Mouse (Mus musculus) C2C12 (cell line): ENCODE data around the gene A3galt2. TPM values are rescaled to one million over a fixed set of nuclear protein-coding genes. Genes with fewer than 3 reads are reported as not detected.

Experiments
- H3K27me3 ChIP-seq: one replicate; pipeline ENCODE4 v1.6.1; 2011; ENCODE audit not compliant: control insufficient read depth, insufficient read depth, insufficient read length
- H3K36me3 ChIP-seq: one replicate; pipeline ENCODE4 v1.6.1; 2011; ENCODE audit not compliant: control insufficient read depth, insufficient read depth
- H3K4me3 ChIP-seq: one replicate; pipeline ENCODE4 v1.5.1; 2011; ENCODE audit warnings: mild to moderate bottlenecking, control low read depth; ENCODE audit not compliant: poor library complexity, insufficient read depth, severe bottlenecking
- H3K79me2 ChIP-seq: one replicate; pipeline ENCODE4 v1.6.1; 2011; ENCODE audit not compliant: control insufficient read depth, insufficient read depth
- H3K79me3 ChIP-seq: one replicate; pipeline ENCODE4 v1.6.1; 2011; ENCODE audit warnings: low read depth, control low read depth
- H3ac ChIP-seq: one replicate; pipeline ENCODE3; 2011; ENCODE audit warnings: low read depth; ENCODE audit not compliant: control insufficient read depth, insufficient read length
- CEBPB ChIP-seq: IDR thresholded peaks from one replicate; pipeline ENCODE4 v1.6.1; 2011; ENCODE audit warnings: low read depth, mild to moderate bottlenecking, control low read depth, moderate library complexity
- CTCF ChIP-seq: IDR thresholded peaks from one replicate; pipeline ENCODE4 v1.5.1; 2011; ENCODE audit not compliant: control insufficient read depth, insufficient read depth, insufficient read length
- FOSL1 ChIP-seq: IDR thresholded peaks from one replicate; pipeline ENCODE4 v1.8.0; 2011; ENCODE audit warnings: mild to moderate bottlenecking, low read length; ENCODE audit not compliant: poor library complexity, insufficient read depth, severe bottlenecking
- MAX ChIP-seq: IDR thresholded peaks from one replicate; pipeline ENCODE4 v1.6.1; 2011; ENCODE audit warnings: mild to moderate bottlenecking, control low read depth
- MYOD1 ChIP-seq: IDR thresholded peaks from one replicate; pipeline ENCODE4 v1.6.1; 2011; ENCODE audit warnings: low read depth; ENCODE audit not compliant: control insufficient read depth, insufficient read length
- MYOG ChIP-seq: IDR thresholded peaks from one replicate; pipeline ENCODE4 v1.6.1; 2011; ENCODE audit not compliant: control insufficient read depth, insufficient read length; ENCODE audit errors: extremely low read depth
- USF1 ChIP-seq: IDR thresholded peaks from one replicate; pipeline ENCODE4 v1.6.1; 2011; ENCODE audit warnings: low read depth, mild to moderate bottlenecking, control low read depth, moderate library complexity
- polyA plus RNA-seq: library from polyadenylated mRNA; unstranded; fragments of >200 nt; fragmentation: generic; extraction: Trizol; gene quantifications from one replicate; pipeline ENCODE4 v1.2.1, GENCODE M21; 2012; ENCODE audit warnings: missing spikeins

Gene A3galt2
- polyA plus RNA-seq, 1 experiment = 0.15 TPM

DNA sequence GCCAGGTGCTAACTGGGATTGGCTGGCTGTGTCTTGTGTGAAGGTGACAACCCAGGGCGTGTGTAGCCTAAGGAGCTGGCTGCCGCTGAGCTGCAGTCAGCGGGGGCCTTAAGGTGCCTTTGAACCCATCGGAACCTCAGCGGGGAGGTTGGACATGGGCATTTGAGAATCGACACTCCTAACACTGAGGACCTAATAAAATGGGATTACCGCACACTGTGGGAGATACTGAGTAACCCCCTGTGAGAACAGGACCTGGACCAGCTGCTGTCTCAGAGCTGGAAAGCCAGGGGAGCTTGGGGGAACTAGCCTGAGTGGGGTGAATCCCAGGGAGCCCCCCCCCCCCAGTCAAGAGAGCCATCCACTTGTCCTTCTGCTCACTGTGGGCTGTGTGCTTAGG, 1.6 kb upstream of the A3galt2 start:
- TF ChIP-seq MAX = no peak
- Histone ChIP-seq H3K79me3 (no peaks in the 10 kb centered on the region), H3K27me3 (no peaks in the 10 kb centered on the region), H3K36me3 (peaks cover 54% of the 10 kb centered on the region), H3K4me3 (no peak overlapping the region), H3ac (no peak overlapping the region), H3K79me2 (no peaks in the 10 kb centered on the region)

GRCm38 (mm10) chr4:128755900-128756299, 736 bp downstream of the A3galt2 start:
- H3K36me3 ChIP-seq = peaks cover 30% of the 10 kb centered on the region
- H3K27me3 ChIP-seq = no peaks in the 10 kb centered on the region
- TF ChIP-seq MAX (no peak), FOSL1 (no peak), CTCF (no peak), MYOD1 (no peak), USF1 (no peak), MYOG (no peak), CEBPB (no peak)
- no peaks in the 10 kb centered on the region for H3K79me3 ChIP-seq
- H3ac ChIP-seq = no peak overlapping the region
- no peaks in the 10 kb centered on the region for H3K79me2 ChIP-seq
- H3K4me3 ChIP-seq = no peak overlapping the region

DNA sequence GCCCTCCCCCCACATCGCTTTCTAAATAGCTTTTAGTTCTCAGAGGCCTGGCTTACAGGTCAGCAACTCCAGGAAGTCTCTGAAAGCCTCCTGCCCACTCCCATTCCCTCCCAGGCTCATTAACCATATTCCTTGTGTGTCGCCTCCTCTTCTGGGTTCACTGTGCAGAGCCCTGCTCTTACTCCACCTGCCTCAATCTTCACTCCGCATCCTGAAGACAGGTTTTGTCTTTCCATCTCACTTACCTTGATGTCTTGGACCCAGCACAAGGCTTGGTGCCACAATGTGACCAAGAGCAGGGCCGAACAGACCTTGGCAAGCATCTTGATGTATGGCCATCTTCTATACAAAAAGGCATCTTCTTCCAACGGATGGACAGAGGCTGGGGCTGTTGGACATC, 4.0 kb downstream of the A3galt2 start:
- no peak overlapping the region for H3ac ChIP-seq
- TF ChIP-seq CEBPB (no peak), FOSL1 (no peak), CTCF (no peak), USF1 (no peak), MYOG (no peak), MYOD1 (no peak), MAX (no peak)
- H3K4me3 ChIP-seq = no peak overlapping the region
- H3K36me3 ChIP-seq = no peaks in the 10 kb centered on the region
- H3K79me3 ChIP-seq = no peaks in the 10 kb centered on the region
- no peaks in the 10 kb centered on the region for H3K27me3 ChIP-seq
- H3K79me2 ChIP-seq = no peaks in the 10 kb centered on the region

GRCm38 (mm10) chr4:128760029-128760428, 4.9 kb downstream of the A3galt2 start:
- Histone ChIP-seq H3K36me3 (no peaks in the 10 kb centered on the region), H3K4me3 (no peak overlapping the region), H3ac (no peak overlapping the region), H3K27me3 (no peaks in the 10 kb centered on the region), H3K79me3 (no peaks in the 10 kb centered on the region), H3K79me2 (no peaks in the 10 kb centered on the region)
- TF ChIP-seq MYOG (no peak), CEBPB (no peak), MAX (no peak), USF1 (no peak), CTCF (no peak), FOSL1 (no peak)

DNA sequence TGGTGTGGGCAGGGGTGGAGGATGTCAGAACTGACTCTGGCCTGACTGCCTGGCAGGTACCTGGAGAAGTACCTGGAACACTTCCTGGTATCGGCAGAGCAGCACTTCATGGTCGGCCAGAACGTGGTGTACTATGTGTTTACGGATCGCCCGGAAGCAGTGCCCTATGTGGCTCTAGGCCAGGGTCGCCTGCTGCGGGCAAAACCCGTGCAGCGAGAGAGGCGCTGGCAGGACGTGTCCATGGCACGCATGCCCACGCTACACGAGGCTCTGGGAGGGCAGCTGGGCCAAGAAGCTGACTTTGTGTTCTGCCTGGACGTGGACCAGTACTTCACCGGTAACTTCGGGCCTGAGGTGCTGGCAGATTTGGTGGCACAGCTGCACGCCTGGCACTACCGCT, 11.8 kb downstream of the A3galt2 start:
- Histone ChIP-seq H3K36me3 (no peaks in the 10 kb centered on the region), H3K4me3 (no peak overlapping the region), H3K79me2 (no peaks in the 10 kb centered on the region), H3K27me3 (no peaks in the 10 kb centered on the region), H3ac (no peak overlapping the region), H3K79me3 (no peaks in the 10 kb centered on the region)
- no peak for TF ChIP-seq MYOD1
- TF ChIP-seq MYOG = no peak
- TF ChIP-seq CEBPB = no peak
- no peak for TF ChIP-seq USF1
- no peak for TF ChIP-seq FOSL1
- TF ChIP-seq CTCF = no peak
- TF ChIP-seq MAX = no peak

GRCm38 (mm10) chr4:128768120-128768519, 13.0 kb downstream of the A3galt2 start:
- Histone ChIP-seq H3ac (no peak overlapping the region), H3K36me3 (no peaks in the 10 kb centered on the region), H3K27me3 (no peaks in the 10 kb centered on the region), H3K79me3 (no peaks in the 10 kb centered on the region), H3K4me3 (no peak overlapping the region), H3K79me2 (no peaks in the 10 kb centered on the region)
- TF ChIP-seq USF1 = no peak
- no peak for TF ChIP-seq MYOD1
- TF ChIP-seq FOSL1 = no peak
- TF ChIP-seq CEBPB = no peak
- TF ChIP-seq CTCF = no peak
- no peak for TF ChIP-seq MAX
- TF ChIP-seq MYOG = no peak
